Mouse (Mus musculus) gastrocnemius, postnatal 4 days (tissue): Measurements from ENCODE around the gene Tex29. TPM values are rescaled to one million over a fixed set of nuclear protein-coding genes. Genes with fewer than 3 reads are reported as not detected.

Source experiments
- DNase-seq, 2 experiments: peaks; one replicate each; pipeline ENCODE4 v3.0.0; 2021 to 2022; ENCODE audit warnings: low spot score in 2 of 2, mixed read lengths in 2 of 2
- long read RNA-seq, 2 experiments: library from polyadenylated mRNA; stranded (forward); transcript quantifications; one replicate each; pipeline ENCODE4 v2.0.0; 2021
- total RNA-seq, 2 experiments: library from RNA; stranded (reverse); gene quantifications; 2 replicates each; pipeline ENCODE4 v1.2.3; 2021

Gene Tex29
- not detected for total RNA-seq
- long read RNA-seq, experiment 1: 0 reads
- long read RNA-seq, experiment 2: 0 reads

DNA sequence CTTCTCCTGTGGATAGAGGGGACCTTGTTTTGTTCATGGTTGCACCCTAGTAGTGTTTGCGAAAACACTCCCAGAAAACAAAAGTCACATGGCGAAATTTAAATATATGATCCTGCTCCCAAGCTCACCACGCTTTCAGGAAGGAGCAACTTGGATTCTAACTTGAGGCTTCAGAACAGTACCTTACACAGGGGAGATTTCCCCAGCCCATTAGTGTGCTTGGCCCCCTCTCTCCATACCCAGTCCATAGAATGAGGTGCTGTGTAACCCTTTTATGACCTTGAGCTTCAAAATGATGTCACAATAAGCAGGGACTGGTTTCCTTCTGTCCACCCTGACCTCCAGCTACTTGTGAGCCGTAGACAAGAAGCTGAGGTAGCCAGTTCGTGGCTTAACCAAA lies at the start of gene Tex29:
TSS of gene Tex29 (plus strand) at position 301 of the 400 bp plus-strand sequence.
- no peak for DNase-seq

DNA sequence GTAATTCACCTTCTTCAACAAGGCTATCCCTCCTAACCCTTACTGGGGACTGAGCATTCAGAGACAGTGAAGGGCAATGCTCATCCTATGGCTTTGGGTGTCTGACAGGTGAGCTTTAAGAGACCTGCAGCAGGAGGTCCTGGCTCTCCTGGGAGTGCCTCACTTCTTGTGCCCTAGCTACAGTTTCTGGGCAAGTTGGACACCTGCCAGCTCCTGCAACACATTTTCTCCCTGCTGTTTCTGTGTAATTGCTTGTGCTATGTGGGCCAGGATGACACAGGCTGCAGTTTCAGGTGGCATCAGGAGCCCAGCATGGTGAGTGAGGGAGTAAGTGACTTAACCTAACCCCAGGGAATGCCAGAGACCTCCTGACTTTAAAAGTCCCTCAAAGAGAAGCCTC lies 45.3 kb upstream of the Tex29 start:
- DNase-seq: no peak

DNA sequence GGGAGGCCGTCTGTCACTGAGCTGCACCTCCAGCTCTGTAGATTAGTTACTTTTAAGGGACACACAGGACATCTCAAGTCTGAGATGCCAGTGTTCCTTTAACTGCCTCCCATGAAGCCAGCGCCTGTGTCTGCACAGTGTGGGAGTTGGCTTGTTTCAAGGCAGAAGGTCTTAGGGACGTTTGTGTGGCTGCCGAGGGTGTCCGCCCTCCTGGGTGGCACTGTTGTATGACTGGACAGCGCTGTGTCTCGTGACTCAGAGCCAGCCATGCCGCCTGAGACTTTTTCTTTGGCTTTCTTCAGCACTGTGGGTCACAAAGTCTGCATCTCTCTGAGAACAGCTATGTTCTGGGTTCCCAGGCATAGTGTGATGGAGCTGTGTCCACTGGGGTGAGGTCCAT lies 43.1 kb upstream of the Tex29 start:
- no peak for DNase-seq

DNA sequence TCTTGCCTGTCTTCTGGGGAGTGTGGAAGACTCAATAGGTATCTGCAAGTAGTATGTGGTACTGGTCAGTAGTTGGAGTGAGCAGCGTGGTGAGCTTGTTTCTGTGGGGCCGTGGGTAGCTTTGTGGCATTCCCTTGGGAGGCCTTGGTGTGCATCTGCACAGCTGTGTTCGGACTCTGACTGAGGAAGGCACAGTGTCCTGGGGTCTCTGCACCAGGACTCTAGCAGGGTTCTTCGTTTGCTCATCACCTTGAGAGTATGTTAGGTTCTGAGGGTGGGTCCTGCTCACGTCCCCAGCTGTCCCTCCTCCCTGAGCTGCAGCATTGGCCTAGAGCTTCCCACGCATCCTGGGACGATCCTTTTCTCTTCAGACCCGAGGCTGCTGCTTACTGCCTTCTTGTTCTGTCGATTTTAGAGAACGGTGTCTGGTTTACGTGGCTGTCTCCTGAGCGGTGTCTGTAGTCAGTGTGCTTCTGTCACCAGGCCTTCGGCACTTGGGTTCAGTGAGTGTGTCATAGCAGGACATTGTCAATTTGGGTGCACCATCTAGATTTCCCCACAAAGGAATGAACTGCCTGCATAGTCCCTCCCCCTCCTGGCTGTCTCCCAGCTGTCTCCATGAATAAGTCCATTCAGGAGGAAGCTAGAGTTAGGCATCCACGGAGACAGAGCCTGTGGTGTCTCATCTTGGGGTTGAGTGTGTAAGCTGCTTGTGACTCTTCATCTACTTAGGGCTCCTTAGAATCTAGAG lies 42.4 kb upstream of the Tex29 start:
- DNase-seq: no peak

DNA sequence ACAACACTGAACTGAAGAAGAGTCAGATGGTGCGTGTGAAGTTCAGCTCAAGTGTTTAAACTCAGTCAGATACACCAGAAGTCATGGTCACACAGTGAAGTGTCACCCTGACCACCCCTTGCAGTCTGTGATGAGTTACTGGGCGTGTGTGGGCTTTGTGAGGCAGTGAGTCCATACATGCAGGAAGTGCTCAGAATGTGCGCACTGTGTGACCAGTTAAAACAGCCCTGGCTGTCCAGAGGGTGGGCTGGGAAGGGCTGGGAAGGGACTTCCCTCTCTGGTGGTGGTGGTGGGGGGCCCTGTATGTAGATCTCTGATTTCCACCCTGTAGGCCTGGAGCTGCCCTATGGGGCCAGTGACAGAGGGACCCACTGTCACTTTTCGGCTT lies 41.8 kb upstream of the Tex29 start:
- DNase-seq: no peak

DNA sequence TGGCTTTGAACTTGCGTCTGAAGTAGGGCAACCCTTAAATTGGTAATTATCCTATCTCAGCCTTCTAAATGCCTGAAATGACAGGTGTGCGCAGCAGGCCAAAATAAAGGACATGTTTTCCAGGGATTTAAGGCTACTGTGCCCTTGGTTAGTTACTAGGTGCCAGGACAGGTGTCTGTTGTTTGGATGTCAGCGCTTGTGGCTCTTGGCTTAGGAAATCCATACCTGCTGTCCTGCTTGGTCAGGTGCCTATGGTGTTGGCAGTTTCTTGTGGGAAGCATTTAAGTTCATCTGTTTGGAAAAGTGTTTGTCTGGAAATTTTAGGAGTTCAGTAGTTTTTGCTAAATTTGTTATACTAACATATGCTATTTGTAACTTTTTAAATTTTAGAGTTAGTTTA lies 41.2 kb upstream of the Tex29 start:
- DNase-seq: no peak

DNA sequence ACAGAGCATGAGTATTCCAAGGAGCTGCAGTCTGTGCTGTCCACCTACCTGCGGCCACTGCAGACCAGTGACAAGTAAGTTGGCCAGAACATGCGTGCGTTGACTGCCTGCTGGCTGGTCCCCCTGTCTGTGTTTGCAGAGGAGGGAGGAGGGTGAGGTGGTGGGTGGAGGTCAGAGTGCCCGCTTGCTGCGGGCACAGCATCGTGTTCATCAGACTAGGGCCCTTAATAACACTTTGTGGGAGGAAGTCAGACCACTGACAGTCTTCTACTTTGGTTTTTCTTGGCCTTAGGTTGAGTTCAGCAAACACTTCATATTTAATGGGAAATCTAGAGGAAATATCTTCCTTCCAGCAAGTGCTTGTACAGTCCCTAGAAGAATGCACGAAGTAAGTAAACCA lies 39.8 kb upstream of the Tex29 start:
- DNase-seq: no peak

DNA sequence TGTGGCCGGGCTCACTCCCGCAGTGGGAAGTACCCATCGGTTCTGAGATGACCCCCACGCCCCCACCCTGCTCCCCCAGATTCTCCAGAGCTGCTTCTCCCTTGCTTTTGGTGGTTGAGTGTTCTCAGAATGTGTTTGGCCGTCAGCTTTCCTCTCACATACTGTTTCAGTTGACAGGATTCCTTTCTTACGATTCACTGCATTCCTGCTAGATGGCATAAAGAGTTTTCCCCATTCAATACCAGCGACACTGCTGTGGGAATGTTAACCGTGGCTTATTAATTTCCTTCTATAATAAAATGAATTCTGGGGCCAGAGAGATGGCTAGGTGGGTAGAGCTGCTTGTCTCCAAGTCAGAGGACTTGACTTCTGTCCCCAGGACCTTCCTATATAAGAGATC lies 38.7 kb upstream of the Tex29 start:
- DNase-seq: no peak

DNA sequence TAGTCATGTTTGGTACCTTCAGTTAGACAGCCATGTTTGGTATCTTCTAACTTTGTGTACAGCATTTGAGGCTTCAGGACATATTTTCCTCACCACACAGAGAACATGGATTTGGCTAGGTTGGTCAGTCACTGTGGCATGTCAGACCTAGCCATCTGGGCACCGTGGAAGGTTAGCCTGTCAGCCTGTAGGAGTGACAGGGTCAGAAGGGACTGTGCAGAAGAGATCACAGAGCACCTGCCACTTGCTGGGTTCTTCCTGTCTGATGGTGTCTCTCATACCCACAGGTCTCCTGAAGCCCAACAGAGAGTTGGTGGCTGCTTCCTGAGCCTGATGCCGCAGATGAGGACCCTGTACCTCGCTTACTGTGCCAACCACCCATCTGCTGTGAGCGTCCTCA lies 35.4 kb upstream of the Tex29 start:
- no peak for DNase-seq

DNA sequence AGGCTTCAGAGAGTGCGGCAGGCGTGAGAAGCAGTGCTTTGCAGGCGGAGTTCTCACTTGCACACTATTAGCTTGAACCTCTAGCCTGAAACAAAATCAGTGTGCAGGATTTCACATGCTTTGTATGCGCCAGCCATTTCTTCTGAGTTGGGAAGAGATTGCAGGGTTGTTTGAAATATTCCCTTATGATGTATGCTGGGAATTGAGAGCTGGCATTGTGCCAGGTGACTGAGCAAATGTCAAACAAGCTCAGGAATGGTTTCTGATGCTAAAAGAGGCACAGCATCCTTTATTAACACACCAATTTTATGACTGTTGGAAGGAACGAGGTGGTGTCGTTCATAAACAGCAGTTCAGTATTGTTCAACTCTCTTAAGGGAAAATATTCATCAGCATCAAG lies 34.0 kb upstream of the Tex29 start:
- no peak for DNase-seq

DNA sequence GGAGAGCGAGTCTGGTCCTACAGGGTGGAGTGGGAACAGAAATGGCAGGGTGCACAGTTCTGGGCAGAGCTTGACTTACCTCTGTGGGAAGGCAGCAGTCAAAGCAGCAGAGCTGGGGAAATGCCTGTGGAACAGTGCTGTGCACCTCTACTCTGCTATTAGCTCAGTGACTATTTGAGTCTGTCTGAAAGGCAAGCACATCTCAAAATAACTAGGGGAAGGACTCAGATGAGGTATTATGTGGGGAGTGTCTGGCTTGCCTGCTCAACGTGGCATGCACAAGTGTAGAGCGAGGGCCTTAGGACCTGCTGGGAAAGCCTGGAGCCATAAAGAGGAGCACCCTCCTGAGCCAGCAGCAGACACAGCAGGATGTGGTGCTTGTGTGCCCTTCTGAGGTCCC lies 32.9 kb upstream of the Tex29 start:
- DNase-seq: no peak

DNA sequence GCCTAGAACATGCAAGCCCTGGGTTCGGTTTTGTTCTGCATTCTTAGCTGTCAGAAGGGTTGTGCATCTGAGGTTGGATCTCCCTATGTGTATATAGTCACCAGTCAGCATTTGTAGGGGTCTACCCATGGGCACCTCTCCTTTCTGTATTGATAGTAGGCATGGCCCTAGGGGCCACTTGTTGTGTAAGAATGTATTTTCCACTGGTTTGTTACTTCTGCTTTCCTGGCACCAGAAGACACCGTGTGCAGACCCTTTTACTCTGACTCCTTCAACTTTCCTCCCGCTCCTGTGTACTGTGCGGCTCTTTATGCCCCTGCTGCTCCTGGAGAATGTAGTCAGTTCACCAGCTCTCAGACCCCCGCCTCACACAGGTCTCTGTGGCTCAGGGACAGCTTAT lies 32.2 kb upstream of the Tex29 start:
- no peak for DNase-seq

DNA sequence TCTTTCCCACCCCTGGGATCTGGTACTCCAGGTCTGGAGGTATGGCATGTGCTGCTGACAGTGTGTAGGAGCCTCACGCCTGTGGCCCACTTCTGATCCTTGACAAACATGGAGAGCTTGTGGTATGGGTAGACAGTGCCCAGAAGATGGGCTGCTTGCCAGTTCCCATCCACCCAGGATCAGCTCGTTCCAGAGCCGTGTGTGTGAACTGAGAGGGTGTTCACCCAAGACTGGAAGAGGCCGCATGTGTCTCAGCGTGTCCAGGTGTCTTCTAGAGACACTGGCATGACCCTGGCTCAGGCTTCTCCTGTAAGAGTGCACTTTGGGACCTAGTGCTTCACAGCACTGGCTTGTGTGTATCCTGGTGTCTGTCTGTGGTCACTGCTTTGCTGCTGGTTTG lies 29.8 kb upstream of the Tex29 start:
- DNase-seq: no peak

DNA sequence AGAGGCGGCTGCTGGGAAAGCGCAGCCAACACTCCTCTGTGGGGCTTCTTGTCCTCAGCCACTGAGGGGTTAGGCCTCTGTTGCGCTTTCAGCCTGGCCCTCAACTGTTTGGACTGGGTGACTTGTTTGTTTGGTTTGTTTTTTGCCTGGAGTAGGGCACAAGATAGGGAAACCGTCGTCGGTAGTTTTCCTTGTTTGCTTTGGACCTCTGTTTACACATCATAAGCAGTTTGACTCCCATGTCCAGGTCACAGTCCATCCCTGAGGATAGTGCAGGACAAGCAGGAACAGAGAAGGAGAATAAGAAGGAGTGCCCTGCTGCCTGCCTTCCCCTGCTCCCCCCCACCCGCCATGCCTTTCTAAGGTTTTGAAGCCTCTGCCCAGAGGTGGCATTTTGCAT lies 26.5 kb upstream of the Tex29 start:
- no peak for DNase-seq

DNA sequence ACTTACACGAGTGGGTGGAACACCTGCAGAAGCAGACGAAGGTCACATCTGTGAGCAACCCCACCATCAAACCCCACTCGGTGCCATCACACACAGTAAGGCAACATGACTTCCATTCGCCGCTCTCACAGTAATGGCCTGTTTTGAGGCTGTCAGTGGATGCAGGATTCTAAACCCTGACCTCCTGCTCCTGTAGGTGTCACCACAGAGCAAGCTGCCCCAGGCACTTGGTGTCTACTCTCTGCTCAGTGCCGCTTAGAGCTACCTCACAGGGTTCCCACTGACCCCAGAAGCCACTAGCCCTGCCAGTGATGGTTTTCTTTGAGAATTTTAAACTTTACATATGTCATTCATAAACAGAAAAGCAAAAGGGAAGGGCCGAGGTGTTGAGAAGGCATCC lies 25.1 kb upstream of the Tex29 start:
- DNase-seq: no peak

DNA sequence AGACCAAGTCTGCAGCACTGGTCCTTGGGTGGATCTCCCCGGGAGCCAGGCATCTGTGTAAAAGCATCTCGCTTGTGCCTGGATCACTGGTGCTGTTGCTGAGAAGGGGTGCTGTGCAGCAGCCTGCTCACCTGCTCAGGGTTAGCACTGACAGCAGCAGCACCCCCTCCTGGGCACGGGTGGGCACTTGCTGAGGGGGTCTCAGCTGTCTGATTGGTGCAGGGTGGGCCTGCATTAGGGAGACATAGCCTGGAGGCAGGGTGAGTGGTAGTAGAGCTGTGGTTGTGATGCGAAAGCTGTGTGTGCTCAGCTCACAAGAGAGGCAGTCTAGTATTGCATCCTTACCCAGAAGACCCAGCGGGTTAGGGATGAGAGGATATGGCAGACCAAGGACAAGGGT lies 20.1 kb upstream of the Tex29 start:
- no peak for DNase-seq

DNA sequence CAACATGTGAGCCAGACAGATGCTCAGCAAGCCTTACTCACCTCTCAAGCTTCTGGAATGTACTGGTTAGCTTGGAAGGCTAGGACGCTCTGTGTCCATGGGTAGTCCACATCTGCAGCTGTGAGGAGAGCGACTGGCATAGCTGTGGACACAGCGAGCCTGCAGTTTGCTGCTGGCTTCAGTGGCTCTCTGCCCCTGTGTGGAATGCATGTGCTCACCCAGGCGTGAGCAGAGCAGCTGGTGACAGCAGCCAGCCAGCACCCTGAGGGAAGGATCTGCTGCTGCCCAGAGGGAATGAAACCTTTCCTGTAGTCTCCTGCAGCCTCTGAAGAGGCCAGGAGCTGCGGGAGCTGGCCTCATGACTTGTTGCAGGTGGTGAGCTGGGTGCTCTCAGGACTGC lies 19.7 kb upstream of the Tex29 start:
- no peak for DNase-seq

DNA sequence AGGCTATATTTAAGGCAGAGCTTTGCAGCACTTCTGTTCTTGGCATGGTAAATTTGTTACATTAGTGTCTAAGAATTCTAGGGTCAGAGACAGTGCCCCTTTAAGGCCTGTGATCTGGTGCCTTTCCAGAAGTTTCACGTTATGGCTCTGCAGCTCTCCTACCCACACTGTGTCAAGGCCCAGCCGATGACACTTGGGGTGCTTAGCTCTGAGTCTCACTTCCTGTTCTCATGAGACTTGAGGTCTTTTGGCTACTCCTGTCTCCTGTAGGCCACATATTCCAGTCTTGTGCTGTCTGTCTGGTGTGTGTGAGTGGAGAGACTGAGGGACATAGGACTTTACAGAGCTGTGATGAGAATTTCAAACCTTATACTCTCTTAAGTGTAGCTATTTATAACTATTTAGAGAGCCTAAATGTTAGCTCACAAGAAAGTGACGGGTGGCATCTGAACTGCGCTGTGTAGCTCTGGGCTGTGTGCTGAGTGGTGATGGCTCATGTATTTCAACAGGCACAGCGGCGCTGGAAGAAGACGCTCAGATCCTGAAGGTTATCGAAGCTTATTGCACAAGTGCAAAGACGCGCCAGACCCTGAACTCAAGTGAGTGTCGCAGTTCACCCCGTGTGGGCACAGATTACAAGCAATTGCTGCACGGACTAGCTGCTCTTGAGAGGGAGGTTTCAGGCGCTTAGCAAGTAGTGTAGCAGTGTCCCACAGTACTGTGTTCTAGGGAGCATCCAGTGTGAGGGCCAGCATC lies 18.6 kb upstream of the Tex29 start:
- DNase-seq: no peak

DNA sequence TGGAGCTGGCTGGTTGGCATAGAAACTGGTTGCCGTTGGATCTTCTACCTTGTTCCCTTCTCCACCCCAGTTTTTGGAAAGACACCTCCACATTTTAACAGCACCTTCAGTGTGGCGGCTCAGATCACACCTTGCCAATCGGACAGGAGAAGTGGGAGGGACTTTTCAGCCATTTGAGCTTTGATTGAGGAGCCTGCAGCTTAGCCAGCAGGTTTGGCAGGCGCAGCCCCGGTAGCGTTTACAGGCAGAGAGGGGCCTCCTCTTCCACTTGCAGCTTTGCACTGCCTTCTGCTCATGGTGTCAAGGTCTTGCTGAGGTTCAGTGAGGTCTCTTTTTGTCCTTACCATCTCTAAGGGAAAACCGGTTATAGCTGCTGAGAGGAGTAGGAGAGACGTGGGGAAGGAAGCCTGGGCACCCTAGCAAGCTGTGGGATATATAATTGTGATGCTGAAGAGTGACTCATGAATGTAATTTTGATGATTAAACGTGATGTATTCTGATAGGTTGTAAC lies 17.7 kb upstream of the Tex29 start:
- no peak for DNase-seq

DNA sequence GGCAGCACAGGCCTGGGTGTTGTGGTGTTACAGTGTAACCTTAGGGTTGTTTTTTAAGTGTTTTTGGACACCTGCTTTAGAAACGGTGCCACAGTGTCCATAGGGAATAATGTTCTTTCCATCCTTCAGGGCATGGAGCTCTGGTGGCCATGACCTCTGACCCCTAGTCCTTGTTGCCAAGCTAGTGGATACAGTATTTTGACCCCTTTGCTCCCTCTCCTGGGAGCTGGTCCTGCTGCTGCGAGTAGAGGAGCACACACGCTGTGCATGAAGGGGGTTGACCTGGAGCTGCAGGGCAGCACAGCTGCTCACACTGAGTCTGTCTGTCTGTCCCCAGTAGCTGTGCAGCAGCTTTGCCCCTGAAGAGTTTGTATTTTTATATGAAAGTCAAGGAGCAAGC lies 14.5 kb upstream of the Tex29 start:
- DNase-seq: no peak

DNA sequence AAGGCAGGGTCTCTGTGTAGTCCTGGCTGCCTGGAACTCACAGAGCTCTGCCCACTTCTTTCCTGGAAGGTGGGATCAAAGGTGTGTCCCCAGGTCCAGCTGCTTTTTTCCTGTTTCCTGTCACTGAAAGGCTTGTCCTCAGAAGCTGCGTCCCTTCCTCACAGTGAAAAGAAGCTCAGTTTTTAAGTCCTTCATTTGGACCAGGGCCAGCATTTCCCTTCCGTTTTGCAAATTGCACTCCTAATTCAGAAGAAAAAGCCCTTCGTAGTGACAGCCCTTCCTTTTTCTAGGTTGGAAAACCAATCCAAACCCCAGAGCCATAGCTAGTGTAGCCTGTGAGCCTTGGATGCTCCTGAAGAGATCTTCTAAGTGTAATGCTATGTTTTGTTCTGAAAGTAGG lies 13.0 kb upstream of the Tex29 start:
- no peak for DNase-seq

DNA sequence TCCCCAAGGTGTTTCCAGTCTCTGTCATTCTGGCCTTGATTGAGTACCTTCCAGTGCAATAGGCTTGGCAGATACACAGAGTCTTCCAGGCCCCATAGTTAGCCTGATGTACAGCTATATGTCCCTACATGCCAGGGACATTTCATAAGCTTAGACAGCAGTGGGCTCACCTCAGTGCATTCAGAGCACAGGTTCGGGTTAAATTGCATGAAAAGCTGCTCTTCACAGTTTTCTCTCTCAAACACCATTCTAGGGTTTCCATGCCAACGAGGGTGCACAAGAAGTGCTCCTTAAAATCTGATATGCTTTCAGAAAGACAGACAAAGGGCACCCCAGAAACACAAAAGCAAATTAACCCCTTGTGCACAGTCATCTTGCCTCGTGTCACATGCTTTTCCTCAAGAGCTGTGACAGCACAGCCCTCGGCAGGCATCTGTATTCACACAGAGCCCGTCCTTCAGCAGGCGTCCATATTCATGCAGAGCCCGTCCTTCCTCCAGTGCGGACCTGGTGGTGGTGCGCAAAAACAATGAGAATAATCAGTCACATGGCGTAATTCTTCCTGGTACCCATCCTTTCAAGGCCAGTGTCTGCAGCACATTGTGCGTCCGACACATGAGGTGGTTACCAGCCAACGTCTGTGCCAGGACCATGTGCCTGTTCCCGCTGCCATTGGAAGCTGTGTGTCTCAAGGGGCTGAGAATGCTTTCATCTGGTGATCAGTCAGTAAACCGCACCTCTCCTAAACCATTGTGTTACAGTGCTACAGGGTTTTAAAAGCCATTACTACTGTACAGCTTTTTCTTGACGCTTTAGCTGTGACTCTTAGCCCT lies 9.8 kb upstream of the Tex29 start:
- DNase-seq: no peak
